Mouse (Mus musculus) thymus, adult 2 months (tissue): ENCODE data around the gene Pth2. TPM values are rescaled to one million over a fixed set of nuclear protein-coding genes. Genes with fewer than 3 reads are reported as not detected.

Source experiments
- DNase-seq: peaks from one replicate; pipeline ENCODE4 v3.0.0; 2021
- H3K27ac ChIP-seq: fragments of 200-500 bp; 2 replicates; pipeline ENCODE4 v1.5.1; 2012; ENCODE audit warnings: low read length, control low read depth; ENCODE audit not compliant: control insufficient read depth, insufficient read depth
- H3K27me3 ChIP-seq: fragments of 200-500 bp; 2 replicates; pipeline ENCODE4 v1.6.1; 2012; ENCODE audit warnings: mild to moderate bottlenecking, low read length, moderate library complexity, mixed read lengths; ENCODE audit not compliant: control insufficient read depth, insufficient read depth
- H3K36me3 ChIP-seq: fragments of 200-500 bp; 2 replicates; pipeline ENCODE4 v1.6.1; 2012; ENCODE audit warnings: mild to moderate bottlenecking, low read length, moderate library complexity; ENCODE audit not compliant: control insufficient read depth, insufficient read depth
- H3K4me1 ChIP-seq: fragments of 200-500 bp; replicated peaks from 2 replicates; pipeline ENCODE4 v1.6.1; 2012; ENCODE audit warnings: low read length; ENCODE audit not compliant: control insufficient read depth, insufficient read depth
- H3K4me3 ChIP-seq: fragments of 200-500 bp; 2 replicates; pipeline ENCODE4 v1.5.1; 2012; ENCODE audit warnings: mild to moderate bottlenecking, low read length, control low read depth, moderate library complexity; ENCODE audit not compliant: control insufficient read depth, insufficient read depth
- CTCF ChIP-seq: fragments of 200-500 bp; IDR thresholded peaks from 2 replicates; pipeline ENCODE4 v1.5.1; 2012; ENCODE audit warnings: mild to moderate bottlenecking, control low read depth, low read length, moderate library complexity, borderline replicate concordance; ENCODE audit not compliant: control insufficient read depth, poor library complexity, insufficient read depth; ENCODE audit errors: extremely low read depth
- POLR2A ChIP-seq: fragments of 200-500 bp; IDR thresholded peaks from 2 replicates; pipeline ENCODE4 v1.6.1; 2012; ENCODE audit warnings: mild to moderate bottlenecking, low read length, control low read depth, moderate library complexity; ENCODE audit not compliant: control insufficient read depth, poor library complexity, insufficient read depth; ENCODE audit errors: extremely low read depth
- WGBS: fragments of 180-500 bp; shearing (Covaris S2); methylation state at CpG from one replicate; pipeline ENCODE4 v1.1.7; 2018; 5-methylcytosine and 5-hydroxymethylcytosine counted together
- polyA plus RNA-seq: library from polyadenylated mRNA; depleted of rRNA; stranded (reverse); fragments of >200 nt; gene quantifications from 2 replicates; pipeline ENCODE4 v1.2.3, GENCODE M21; 2012

Gene Pth2
- polyA plus RNA-seq, 1 experiment = not detected

DNA sequence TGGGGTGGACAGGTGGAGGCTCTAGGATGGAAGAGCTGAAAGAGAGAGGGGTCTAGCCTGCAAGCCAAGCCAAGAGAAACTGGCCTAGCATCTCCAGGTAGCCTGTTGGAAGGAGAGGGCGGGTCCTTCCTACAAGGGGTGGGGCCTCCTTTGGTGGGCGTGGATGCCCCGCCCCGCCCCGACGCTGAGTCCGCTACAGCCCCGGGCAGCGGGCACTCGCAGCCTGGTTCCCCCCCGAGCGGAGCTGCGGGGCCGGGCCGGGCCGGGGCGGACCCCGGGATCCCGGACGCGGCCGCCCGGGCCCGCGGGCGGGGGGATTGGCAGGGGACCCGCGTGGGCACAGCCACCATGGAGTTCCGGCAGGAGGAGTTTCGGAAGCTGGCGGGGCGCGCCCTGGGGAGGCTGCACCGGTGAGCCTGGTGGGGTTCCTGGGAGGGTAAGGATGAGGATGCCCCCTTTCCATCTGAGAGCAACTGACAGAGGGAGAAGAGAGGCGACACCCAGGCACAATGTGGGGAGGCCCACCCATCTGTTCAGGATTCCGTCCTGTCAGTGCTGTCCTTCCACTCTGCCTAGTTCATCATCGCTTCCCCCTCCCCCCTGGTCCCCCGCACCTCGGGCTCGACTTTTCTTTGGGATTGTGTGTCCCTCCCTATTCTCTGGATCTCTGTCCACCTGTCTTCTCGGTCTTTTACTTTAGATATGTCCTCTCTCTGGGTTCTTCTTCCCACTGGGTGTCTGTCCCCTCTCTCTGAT lies 16.9 kb upstream of the Pth2 start, which contains the start of gene Slc17a7:
Slc17a7 (plus strand) TSS at position 215 of the 756 bp plus-strand sequence.
- TF ChIP-seq CTCF = no peak
- no peak for TF ChIP-seq POLR2A
- no peak within 1 kb of the TSS for H3K27ac ChIP-seq
- H3K36me3 ChIP-seq = no peaks in the 10 kb centered on the region
- 0 out of 2 replicates have a peak within 1 kb of the TSS, but pooled peaks have one; percentile 2 for H3K4me3 ChIP-seq
- DNase-seq = peak; percentile 38
- H3K4me1 ChIP-seq = peaks cover 7% of the 10 kb centered on the region
- peaks cover 23% of the 10 kb centered on the region for H3K27me3 ChIP-seq
- WGBS = 5% methylated on average over 41 of the region's 41 CpGs

DNA sequence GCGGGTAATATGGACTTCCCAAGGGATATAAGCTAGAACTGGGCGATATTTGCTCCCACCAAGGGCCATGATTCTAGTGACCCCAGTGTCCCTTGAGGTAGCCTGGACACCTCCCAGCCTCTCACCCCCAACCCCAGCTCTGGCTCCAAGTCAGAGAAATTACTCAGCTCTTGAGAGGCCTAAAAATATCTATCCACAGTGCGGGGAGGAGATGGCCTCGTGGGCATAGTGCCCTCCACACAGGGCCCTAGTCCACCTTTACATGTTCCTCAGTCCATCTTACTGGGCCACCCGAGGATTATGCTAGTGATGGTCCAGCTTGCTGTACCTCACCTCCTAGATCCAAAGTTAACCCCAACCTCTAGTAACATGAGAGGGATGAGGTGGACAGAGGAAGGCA lies 16.0 kb upstream of the Pth2 start:
- peaks cover 7% of the 10 kb centered on the region for H3K4me1 ChIP-seq
- no peak overlapping the region for H3K27ac ChIP-seq
- WGBS = 80% methylated on average over 5 of the region's 5 CpGs
- DNase-seq = no peak
- H3K4me3 ChIP-seq = no peak overlapping the region
- no peaks in the 10 kb centered on the region for H3K36me3 ChIP-seq
- peaks cover 25% of the 10 kb centered on the region for H3K27me3 ChIP-seq
- TF ChIP-seq CTCF = no peak
- TF ChIP-seq POLR2A = no peak

DNA sequence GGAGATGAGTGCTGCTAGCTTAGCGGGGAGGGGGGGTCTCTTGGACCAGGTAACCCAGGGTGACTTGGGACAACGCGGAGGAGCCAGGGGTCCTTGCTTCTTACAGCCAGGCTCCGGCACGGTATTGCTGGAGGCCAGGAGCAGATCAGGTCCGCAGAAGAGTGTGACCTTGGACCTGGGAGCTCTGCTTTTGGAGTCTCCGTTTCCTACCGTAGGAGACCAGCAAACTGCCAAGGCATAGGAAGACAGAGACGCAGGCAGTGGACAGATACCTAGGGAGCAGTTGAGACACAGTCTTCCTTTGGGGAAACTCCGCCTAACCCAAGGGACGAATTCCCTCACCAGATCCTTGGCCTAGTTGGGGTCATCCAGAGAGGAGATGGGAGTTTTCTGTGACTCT lies 15.1 kb upstream of the Pth2 start:
- Histone ChIP-seq H3K27me3 (peaks cover 25% of the 10 kb centered on the region), H3K27ac (no peak overlapping the region), H3K36me3 (no peaks in the 10 kb centered on the region), H3K4me1 (peaks cover 7% of the 10 kb centered on the region), H3K4me3 (no peak overlapping the region)
- TF ChIP-seq CTCF = no peak
- 84% methylated on average over 11 of the region's 11 CpGs for WGBS
- DNase-seq = no peak

DNA sequence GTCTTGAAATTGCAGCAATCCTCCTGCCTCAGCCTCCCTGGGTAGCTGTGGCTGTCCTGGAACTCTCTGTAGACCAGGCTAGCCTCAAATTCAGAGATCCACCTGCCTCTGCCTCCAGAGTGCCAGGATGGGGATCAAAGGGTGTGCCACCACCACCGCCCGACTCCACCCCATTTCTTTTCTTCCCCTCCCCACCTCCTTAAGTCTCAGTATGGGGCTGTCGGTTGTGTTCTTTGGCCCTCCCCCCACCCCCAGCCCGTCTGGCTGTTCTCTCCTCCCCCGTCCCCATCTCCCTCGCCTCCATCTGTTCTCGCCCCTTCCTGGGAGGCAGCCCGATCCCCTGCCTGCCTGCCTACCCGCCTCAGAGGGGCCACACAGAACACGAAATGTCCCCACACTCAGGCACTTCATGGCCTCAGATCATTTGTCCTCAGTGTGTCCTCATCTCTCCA lies 13.8 kb upstream of the Pth2 start:
- TF ChIP-seq POLR2A (no peak), CTCF (no peak)
- peaks cover 4% of the 10 kb centered on the region; the same call in 1 of the 2 replicates for H3K4me1 ChIP-seq
- WGBS = 43% methylated on average over 10 of the region's 10 CpGs
- DNase-seq = no peak
- no peaks in the 10 kb centered on the region for H3K36me3 ChIP-seq
- H3K4me3 ChIP-seq = no peak overlapping the region
- H3K27ac ChIP-seq = no peak overlapping the region
- peaks cover 25% of the 10 kb centered on the region for H3K27me3 ChIP-seq

DNA sequence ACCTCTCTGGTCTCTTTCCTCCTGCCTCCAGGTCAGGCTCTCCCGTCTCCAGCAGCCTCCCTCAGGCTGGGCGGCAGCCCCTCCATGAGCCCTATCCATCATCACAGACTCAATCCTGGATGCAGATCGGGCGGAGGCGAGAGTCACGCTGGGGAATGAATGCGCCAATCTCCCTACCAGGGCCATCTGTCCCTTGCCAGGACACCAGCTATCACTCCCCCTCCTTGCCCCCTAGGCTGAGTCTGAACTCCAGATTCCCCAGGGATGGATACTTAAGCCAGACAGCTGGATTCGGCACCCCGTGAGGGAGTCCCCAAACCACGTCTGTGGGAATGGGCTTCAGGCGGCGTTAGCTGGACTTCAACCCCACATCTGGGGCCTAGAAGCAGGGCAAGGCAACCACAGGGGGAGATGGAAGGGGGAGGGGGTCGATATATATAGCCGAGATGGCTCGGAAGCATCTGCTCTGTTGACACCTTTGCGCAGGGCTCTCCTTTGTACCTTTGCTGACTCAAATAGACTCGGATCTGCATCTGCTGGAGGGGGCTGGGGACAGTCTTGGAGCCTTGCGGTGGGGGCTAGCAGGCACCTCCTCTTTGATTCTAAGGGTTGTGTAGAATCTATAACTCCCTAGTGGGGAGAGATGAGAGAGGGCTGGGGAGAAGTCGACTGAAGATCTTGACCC lies 12.9 kb upstream of the Pth2 start:
- WGBS = 18% methylated on average over 19 of the region's 19 CpGs
- Histone ChIP-seq H3K27ac (no peak overlapping the region), H3K4me3 (no peak overlapping the region), H3K27me3 (peaks cover 25% of the 10 kb centered on the region), H3K4me1 (no peaks in the 10 kb centered on the region; the same call in 1 of the 2 replicates), H3K36me3 (no peaks in the 10 kb centered on the region)
- DNase-seq = no peak
- TF ChIP-seq POLR2A = no peak
- no peak for TF ChIP-seq CTCF

DNA sequence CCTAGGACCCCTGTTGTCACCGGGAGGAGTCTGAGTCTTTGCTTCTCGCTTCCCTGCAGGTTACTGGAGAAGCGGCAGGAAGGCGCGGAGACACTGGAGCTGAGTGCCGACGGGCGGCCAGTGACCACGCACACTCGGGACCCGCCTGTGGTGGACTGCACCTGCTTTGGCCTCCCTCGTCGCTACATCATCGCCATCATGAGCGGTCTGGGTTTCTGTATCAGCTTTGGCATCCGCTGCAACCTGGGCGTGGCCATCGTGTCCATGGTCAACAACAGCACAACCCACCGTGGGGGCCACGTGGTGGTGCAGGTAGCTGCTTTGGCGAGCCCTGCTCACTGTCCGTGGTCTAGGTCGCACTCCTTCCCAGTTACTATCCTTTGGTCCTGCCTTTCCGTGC lies 12.1 kb upstream of the Pth2 start:
- Histone ChIP-seq H3K36me3 (no peaks in the 10 kb centered on the region), H3K4me1 (no peaks in the 10 kb centered on the region; the same call in 1 of the 2 replicates), H3K27ac (no peak overlapping the region), H3K27me3 (peaks cover 23% of the 10 kb centered on the region), H3K4me3 (no peak overlapping the region)
- no peak for DNase-seq
- WGBS = 22% methylated on average over 24 of the region's 24 CpGs
- TF ChIP-seq CTCF (no peak), POLR2A (no peak)
